Mouse (Mus musculus): ENCODE measurements around the gene Plp2. TPM values are rescaled to one million over a fixed set of nuclear protein-coding genes. Genes with fewer than 3 reads are reported as not detected.
A peak's percentile ranks its signal among the peaks of the same experiment; 100 is the strongest.

The Plp2 gene
- polyA plus RNA-seq, 1 experiment, result 305 TPM

- peaks cover 2% of the 10 kb centered on the region; the same call in 1 of the 2 replicates for H3K4me1 ChIP-seq (ENCODE audit: control insufficient read depth, insufficient read depth, low read length)
- TF ChIP-seq CTCF (IDR thresholded peaks at IDR 0.05; ENCODE audit: borderline replicate concordance, insufficient read depth, low read length) (no peak), POLR2A (IDR thresholded peaks at IDR 0.05; ENCODE audit: low read depth, low read length) (no peak)
These were observed 6.4 kb downstream of the Plp2 start for GRCm38 (mm10) chrX:7664791-7665190.

GRCm38 (mm10) chrX:7662936-7663335, 8.3 kb downstream of the Plp2 start:
- TF ChIP-seq CTCF (IDR thresholded peaks at IDR 0.05; ENCODE audit: borderline replicate concordance, insufficient read depth, low read length), result no peak
- TF ChIP-seq POLR2A (IDR thresholded peaks at IDR 0.05; ENCODE audit: low read depth, low read length), result no peak
- Histone ChIP-seq H3K4me3 (ENCODE audit: insufficient read depth, low read length) (no peak overlapping the region), H3K27ac (ENCODE audit: insufficient read depth, low read length) (no peak overlapping the region)

More at GRCm38 (mm10) chrX:7664791-7665190, 6.4 kb downstream of the Plp2 start:
- no peak overlapping the region for H3K27ac ChIP-seq (ENCODE audit: insufficient read depth, low read length)
- no peak overlapping the region for H3K4me3 ChIP-seq (ENCODE audit: insufficient read depth, low read length)

GRCm38 (mm10) chrX:7661086-7661485, 10.1 kb downstream of the Plp2 start:
- Histone ChIP-seq H3K27ac (ENCODE audit: insufficient read depth, low read length) (no peak overlapping the region), H3K4me3 (ENCODE audit: insufficient read depth, low read length) (no peak overlapping the region), H3K4me1 (ENCODE audit: control insufficient read depth, insufficient read depth, low read length) (0 out of 2 replicates have a peak, but pooled peaks cover 2% of the 10 kb centered on the region)
- TF ChIP-seq POLR2A (IDR thresholded peaks at IDR 0.05; ENCODE audit: low read depth, low read length), result no peak
- no peak for TF ChIP-seq CTCF (IDR thresholded peaks at IDR 0.05; ENCODE audit: borderline replicate concordance, insufficient read depth, low read length)

More at GRCm38 (mm10) chrX:7662936-7663335, 8.3 kb downstream of the Plp2 start:
- H3K4me1 ChIP-seq (ENCODE audit: control insufficient read depth, insufficient read depth, low read length), result 0 out of 2 replicates have a peak, but pooled peaks cover 2% of the 10 kb centered on the region

- Histone ChIP-seq H3K4me1 (ENCODE audit: control insufficient read depth, insufficient read depth, low read length) (0 out of 2 replicates have a peak, but pooled peaks cover 2% of the 10 kb centered on the region), H3K4me3 (ENCODE audit: insufficient read depth, low read length) (no peak overlapping the region), H3K27ac (ENCODE audit: insufficient read depth, low read length) (no peak overlapping the region)
- TF ChIP-seq CTCF (IDR thresholded peaks at IDR 0.05; ENCODE audit: borderline replicate concordance, insufficient read depth, low read length) (no peak), POLR2A (IDR thresholded peaks at IDR 0.05; ENCODE audit: low read depth, low read length) (no peak)
These were observed 12.2 kb downstream of the Plp2 start for GRCm38 (mm10) chrX:7658785-7659589.

GRCm38 (mm10) chrX:7658031-7658784, 13.0 kb downstream of the Plp2 start:
- TF ChIP-seq CTCF (IDR thresholded peaks at IDR 0.05; ENCODE audit: borderline replicate concordance, insufficient read depth, low read length) (no peak), POLR2A (IDR thresholded peaks at IDR 0.05; ENCODE audit: low read depth, low read length) (peak; percentile 59)
- Histone ChIP-seq H3K4me3 (ENCODE audit: insufficient read depth, low read length) (peak overlapping the region; percentile 23), H3K27ac (ENCODE audit: insufficient read depth, low read length) (peak overlapping the region; percentile 41), H3K4me1 (ENCODE audit: control insufficient read depth, insufficient read depth, low read length) (0 out of 2 replicates have a peak, but pooled peaks cover 2% of the 10 kb centered on the region)

GRCm38 (mm10) chrX:7657221-7657639, 14.0 kb downstream of the Plp2 start, which contains the start of gene Prickle3:
TSS of gene Prickle3 (plus strand) at chrX:7657260.
- Histone ChIP-seq H3K27ac (ENCODE audit: insufficient read depth, low read length) (peak within 1 kb of the TSS; percentile 41), H3K4me1 (ENCODE audit: control insufficient read depth, insufficient read depth, low read length) (0 out of 2 replicates have a peak, but pooled peaks cover 2% of the 10 kb centered on the region), H3K4me3 (ENCODE audit: insufficient read depth, low read length) (peak within 1 kb of the TSS; percentile 59)
- TF ChIP-seq POLR2A (IDR thresholded peaks at IDR 0.05; ENCODE audit: low read depth, low read length), result peak; percentile 66
- TF ChIP-seq CTCF (IDR thresholded peaks at IDR 0.05; ENCODE audit: borderline replicate concordance, insufficient read depth, low read length), result no peak

GRCm38 (mm10) chrX:7648671-7649304, 22.4 kb downstream of the Plp2 start:
- TF ChIP-seq POLR2A (IDR thresholded peaks at IDR 0.05; ENCODE audit: low read depth, low read length) (peak; percentile 68), CTCF (IDR thresholded peaks at IDR 0.05; ENCODE audit: borderline replicate concordance, insufficient read depth, low read length) (peak; percentile 21; the same call in 1 of the 2 replicates)

GRCm38 (mm10) chrX:7645349-7645748, 25.8 kb downstream of the Plp2 start:
- H3K27ac ChIP-seq (ENCODE audit: insufficient read depth, low read length), result no peak overlapping the region
- TF ChIP-seq CTCF (IDR thresholded peaks at IDR 0.05; ENCODE audit: borderline replicate concordance, insufficient read depth, low read length) (no peak), POLR2A (IDR thresholded peaks at IDR 0.05; ENCODE audit: low read depth, low read length) (no peak)

More at GRCm38 (mm10) chrX:7648671-7649304, 22.4 kb downstream of the Plp2 start:
- peak overlapping the region; percentile 46 for H3K4me3 ChIP-seq (ENCODE audit: insufficient read depth, low read length)
- peak overlapping the region; percentile 45 for H3K27ac ChIP-seq (ENCODE audit: insufficient read depth, low read length)
- no peaks in the 10 kb centered on the region; the same call in 1 of the 2 replicates for H3K4me1 ChIP-seq (ENCODE audit: control insufficient read depth, insufficient read depth, low read length)

GRCm38 (mm10) chrX:7640785-7641184, 30.4 kb downstream of the Plp2 start:
- H3K4me3 ChIP-seq (ENCODE audit: insufficient read depth, low read length), result no peak overlapping the region
- H3K4me1 ChIP-seq (ENCODE audit: control insufficient read depth, insufficient read depth, low read length), result no peaks in the 10 kb centered on the region
- TF ChIP-seq CTCF (IDR thresholded peaks at IDR 0.05; ENCODE audit: borderline replicate concordance, insufficient read depth, low read length), result no peak
- no peak for TF ChIP-seq POLR2A (IDR thresholded peaks at IDR 0.05; ENCODE audit: low read depth, low read length)
- H3K27ac ChIP-seq (ENCODE audit: insufficient read depth, low read length), result no peak overlapping the region

More at GRCm38 (mm10) chrX:7645349-7645748, 25.8 kb downstream of the Plp2 start:
- Histone ChIP-seq H3K4me1 (ENCODE audit: control insufficient read depth, insufficient read depth, low read length) (no peaks in the 10 kb centered on the region), H3K4me3 (ENCODE audit: insufficient read depth, low read length) (no peak overlapping the region)
